Mouse (Mus musculus): ENCODE results near the gene Actr2.
"Not testable (repeated sequence)": the region's sequence is repeated elsewhere in the genome, so short reads cannot be mapped to it uniquely, and the experiment has no call there.

The Actr2 gene

DNA sequence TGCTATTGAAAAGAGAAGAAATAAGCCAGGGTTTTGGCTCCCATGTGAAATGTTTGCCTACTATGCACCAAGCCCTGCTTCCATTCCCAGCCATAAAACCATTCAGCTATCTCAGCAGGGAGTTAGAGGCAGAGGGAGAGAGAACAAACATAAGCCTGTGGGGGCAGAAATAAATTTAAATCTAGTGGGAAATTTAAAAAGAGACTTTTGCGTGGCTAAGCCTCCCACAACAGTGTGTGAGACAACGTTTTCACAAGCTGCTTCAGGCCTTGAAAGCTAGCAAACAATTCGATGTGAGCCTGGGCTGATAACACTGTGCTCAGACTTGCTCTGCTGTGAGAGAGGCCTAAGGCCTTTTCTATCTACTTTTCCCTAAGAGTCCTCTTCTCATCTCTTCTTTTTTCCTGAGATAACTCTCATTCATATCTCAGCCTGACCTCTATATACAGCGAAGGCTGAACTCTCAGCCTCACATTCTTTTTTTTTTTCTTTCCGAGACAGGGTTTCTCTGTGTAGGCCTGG is 3.4 kb upstream of the Actr2 start:
- no peak for DNase-seq

- peak; percentile 67 for DNase-seq
These were observed 540 bp downstream of the Actr2 start for GRCm38 (mm10) chr11:20112006-20112740.

DNA sequence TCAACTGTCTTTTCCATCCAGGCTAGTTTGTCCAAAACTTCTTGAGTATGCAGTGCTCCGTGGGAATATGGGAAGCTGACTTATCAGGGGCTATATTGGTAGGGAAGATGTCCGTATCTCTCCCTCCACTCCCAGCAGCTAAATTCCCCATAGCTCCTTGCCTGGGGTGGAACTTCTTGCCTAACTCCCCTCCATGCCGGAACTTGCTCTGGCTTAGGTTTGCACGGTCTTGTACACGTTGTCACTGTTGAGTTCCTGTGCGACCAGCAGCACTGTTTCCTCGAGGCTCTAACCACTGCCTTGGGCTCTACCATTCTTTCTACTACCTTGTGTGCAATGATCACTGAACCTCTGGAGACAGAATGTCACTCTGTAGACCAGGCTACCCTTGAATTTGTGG is 4.6 kb downstream of the Actr2 start:
- no peak for DNase-seq

- no peak for DNase-seq
These were observed 5.0 kb downstream of the Actr2 start for GRCm38 (mm10) chr11:20107683-20108082.

GRCm38 (mm10) chr11:20106946-20107345 is 5.8 kb downstream of the Actr2 start:
- no peak for DNase-seq

GRCm38 (mm10) chr11:20103949-20104348 is 8.8 kb downstream of the Actr2 start:
- DNase-seq = no peak

DNA sequence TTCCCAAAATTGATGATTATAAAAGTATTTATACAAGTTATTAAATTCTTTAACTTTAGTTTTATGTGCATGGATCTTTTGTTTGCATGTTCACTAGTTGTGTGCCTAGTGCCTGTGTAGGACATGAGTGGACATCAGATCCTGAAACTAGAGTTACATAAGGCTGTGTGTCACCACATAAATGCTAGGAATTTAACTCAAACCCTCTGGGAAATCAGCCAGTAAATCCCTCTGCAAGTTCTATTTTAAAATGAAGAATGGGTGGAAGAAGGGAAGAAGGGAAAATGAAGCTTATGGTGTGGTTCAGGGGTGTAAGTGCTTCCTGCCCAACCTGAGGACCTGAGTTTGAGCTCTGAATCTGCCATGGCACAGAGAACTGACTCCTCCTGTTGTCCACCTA is 26.4 kb downstream of the Actr2 start:
- DNase-seq = no peak

DNA sequence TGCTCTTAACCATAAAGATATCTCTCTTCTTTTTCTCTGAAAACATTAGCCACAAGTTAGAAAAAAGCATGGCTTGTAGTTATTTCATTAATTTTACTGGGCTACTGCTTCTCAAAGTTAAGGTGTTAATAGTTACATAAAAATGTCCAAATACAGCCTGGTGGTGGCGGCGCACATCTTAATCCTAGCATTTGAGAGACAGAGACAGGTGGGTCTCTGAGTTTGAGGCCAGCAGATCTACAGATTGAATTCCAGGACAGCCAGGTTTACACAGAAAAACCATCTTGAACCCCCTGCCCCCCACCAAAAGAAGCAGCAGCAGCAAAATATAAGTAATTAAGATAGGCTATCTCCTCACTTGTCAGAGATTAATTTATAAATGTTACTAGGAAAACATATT is 27.1 kb downstream of the Actr2 start:
- DNase-seq = no peak

GRCm38 (mm10) chr11:20075415-20075814 is 37.3 kb downstream of the Actr2 start:
- DNase-seq = no peak

DNA sequence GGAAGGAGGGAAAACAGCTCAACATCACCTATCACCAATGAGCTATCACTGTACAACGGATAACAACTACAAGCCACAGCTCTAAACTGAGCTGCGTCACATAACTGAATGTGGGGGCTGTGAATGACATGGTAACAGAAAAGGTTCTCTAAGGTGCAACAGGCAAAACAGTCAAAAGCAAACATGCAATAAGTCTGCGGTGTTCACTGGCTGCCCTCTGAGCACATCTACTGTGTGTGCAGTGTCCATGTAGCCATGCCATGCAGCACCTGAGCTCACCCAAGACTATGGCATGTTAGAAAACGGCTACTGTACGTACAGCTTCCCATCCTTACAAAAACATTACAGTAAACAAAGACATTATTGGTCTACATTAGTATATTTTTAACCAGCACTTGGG is 39.9 kb downstream of the Actr2 start:
- no peak for DNase-seq

DNA sequence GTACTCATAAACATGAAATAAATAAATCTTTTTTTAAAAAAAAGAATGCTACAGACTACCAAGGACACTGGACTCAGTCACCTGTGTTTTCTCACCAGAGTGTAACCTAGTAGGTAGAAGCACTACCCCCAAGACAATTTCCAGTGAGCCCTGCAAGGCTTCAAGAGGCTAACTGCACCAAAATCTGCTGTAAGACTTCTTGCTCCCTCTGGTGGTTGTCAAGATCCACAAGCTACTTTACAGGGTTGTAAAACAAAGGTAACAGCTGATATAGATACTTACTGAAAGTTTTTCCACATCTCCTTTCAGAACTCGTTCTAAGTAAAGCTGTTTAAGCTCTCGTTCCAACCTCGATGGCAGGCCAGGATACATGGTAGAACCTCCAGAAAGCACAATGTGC is 40.5 kb downstream of the Actr2 start:
- DNase-seq = peak; percentile 34

DNA sequence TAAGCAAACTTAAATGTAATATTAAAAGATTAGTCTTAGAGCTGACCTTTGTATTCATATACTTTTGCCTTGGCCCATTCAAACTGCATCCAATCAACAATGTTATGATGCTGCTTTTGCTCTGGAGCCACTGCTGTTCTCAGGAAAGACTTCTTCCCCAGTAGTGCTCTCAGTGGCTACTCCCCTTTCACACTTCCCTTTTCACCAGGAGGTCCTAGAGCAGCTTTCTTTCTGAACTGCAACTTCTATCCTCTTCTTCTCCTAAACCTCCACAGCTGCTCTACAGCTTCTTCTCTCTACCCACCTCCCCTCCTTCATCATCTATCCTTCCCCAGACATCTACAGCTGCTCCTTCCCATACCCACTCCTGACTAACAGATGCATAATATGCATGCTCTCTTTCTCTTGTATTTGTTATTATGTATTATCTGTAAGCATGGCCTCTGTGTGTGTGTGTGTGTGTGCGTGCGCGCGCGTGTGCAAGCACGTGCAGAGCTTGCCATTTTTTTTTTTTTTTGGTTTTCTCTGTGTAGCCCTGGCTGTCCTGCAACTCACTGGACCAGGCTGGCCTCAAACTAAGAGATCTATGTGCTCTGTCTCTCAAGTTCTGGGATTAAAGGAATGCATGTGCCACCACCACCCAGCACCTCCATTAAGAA is 44.2 kb downstream of the Actr2 start:
- no peak for DNase-seq

GRCm38 (mm10) chr11:20067521-20067920 is 45.2 kb downstream of the Actr2 start:
- DNase-seq = no peak

DNA sequence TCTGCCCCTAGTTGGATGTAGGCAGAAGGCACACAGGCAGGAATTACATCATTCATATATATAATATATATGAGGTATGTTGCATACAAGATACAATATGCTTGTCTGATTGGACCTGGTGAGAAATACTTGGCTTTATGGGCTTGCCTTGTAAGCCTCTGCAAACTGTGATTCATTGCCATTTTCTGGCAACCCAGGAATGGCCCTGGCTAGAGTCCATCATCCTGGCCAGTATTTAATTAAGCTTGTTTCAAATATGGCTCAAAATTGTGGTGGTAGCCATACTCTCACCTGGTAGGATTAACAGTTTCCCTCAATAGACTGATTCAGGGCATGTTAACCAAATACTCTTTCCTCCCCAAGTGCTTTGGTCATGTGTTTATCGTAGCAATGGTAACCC is 46.6 kb downstream of the Actr2 start:
- DNase-seq = peak; percentile 78

GRCm38 (mm10) chr11:20064926-20065325 is 47.8 kb downstream of the Actr2 start:
- DNase-seq = peak; percentile 40

DNA sequence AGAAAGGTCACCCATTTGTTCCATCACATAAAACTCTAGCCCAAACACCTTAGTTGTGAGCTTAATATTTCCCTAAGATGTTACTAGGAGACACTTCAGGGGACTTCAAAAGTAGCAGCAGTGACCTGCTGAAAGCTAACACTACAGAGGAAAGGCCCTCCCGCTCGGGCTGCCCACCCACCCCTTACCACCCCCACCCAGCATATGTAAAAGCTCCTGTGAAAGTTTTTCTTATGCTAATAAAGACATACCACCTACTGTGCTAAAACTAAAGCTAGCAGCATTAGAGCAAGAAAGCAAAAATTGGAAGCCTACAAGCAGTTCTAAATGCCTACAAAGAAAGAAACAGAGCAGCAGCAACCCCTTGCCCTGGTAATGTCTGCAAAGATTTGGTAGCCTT is 48.6 kb downstream of the Actr2 start:
- not testable (repeated sequence) for DNase-seq

DNA sequence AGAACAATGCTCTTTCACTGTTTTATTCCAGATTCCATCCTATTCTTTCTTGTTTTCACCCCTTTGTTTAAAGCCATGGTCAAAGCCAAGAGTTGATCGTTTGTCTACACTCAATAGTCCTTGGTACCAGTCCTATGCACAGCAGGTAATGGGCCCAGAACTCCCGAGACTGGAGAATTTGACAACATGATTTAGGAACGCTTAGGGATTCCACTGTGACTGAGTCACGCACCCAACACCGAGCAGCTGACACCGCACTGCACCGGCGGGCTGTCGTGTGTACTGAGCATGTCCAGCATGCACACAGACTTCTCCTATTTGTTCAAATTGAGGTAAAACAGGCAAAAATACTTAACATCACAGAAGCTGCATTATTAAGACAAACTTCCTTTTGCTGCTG is 49.9 kb downstream of the Actr2 start:
- not testable (repeated sequence) for DNase-seq

GRCm38 (mm10) chr11:20059736-20060135 is 53.0 kb downstream of the Actr2 start:
- no peak for DNase-seq

DNA sequence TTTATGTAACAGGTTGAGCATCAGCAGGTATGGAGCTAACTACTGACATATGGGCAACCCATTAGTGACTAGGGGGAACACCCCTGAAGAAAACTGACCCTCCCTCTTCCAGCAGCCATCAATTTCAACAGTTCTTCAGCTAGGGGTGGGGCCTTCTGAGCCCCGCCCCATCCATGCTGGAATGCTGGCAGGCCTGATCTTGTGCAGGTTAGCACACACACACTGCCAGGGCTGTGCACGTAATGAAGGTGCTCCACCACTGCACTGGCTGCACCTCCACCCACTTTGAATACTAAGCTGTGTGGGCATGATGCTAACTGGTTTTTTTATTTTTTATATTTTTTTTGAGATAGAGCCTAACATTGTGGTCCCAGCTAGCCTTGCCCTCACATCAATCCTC is 55.3 kb downstream of the Actr2 start:
- DNase-seq = no peak

- no peak for DNase-seq
These were observed 56.5 kb downstream of the Actr2 start for GRCm38 (mm10) chr11:20056168-20056567.

GRCm38 (mm10) chr11:20054617-20055016 is 58.1 kb downstream of the Actr2 start:
- no peak for DNase-seq

GRCm38 (mm10) chr11:20053951-20054350 is 58.8 kb downstream of the Actr2 start:
- DNase-seq = no peak

- no peak for DNase-seq
These were observed 59.7 kb downstream of the Actr2 start for GRCm38 (mm10) chr11:20052814-20053536.

DNA sequence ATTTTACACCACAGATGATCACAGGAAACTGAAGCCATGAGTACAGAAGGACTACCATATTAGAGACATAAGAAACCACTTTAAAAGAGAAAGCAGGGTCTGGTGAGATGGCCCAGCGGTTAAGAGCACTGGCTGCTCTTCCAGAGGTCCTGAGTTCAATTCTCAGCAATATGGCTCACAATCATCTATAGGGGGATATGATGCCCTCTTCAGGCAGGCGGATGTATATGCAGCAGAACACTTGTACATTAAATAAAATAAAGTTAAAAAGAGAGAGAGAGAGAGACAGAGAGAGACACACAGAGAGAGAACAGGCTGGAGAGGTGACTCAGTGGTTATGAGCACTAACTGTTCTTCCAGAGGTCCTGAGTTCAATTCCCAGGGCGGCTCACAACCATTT is 67.1 kb downstream of the Actr2 start:
- DNase-seq = no peak

Data from cerebellum, adult 11-12 months (tissue).